Mouse (Mus musculus) lung, postnatal 4 days (tissue): ENCODE results near the gene Rflnb.
A peak's percentile ranks its signal among the peaks of the same experiment; 100 is the strongest.

Experiments
- DNase-seq, 2 experiments: peaks; one replicate each; pipeline ENCODE4 v3.0.0; 2021

Gene Rflnb

GRCm38 (mm10) chr11:76027139-76028071, at the start of gene Rflnb:
TSS of gene Rflnb (minus strand) at chr11:76027782.
- peak; percentile 95 to 97 for DNase-seq

- DNase-seq: peak in 1 of 2 experiments; percentile 6
Observed at GRCm38 (mm10) chr11:76077341-76077740, 49.8 kb upstream of the Rflnb start.

DNA sequence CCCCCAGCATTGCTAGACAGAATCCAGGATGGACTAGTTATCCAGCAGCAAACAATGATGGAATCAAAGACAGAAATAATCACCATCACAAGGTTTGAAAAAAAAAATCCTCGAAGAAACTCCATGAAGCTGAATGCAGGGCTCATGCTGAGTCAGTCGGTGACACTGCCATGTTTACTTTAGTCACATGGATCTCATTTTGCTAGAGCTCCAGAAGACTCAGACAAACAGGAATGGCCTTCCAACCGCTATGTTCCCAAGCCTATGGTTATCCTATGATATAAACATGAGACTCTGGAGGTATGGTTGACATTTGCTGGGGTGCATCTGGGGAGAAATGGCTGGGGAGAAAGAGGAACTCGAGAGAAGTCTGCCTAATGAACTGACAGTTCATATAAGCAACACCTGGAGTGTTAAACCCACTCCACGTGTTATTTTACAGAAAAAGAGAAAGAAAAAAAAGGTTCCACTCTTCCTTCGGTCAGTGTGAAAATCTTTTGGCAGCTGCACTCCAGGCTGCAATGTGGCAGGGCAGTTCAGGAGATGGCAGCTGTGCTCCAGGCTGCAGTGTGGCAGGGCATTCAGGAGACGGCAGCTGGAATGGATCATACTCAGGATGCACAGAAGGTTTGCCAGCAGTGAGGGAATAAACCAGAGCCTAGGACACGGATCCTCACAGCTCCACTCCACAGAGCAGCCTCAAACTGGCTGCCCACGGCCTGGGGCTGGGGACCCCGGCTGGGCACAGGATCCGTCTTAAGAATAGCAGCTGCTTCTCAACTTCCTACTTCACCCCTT, 46.9 kb upstream of the Rflnb start:
- DNase-seq: peak; percentile 34 to 70

- DNase-seq: no peak
Observed at GRCm38 (mm10) chr11:76069816-76070215, 42.2 kb upstream of the Rflnb start.

DNA sequence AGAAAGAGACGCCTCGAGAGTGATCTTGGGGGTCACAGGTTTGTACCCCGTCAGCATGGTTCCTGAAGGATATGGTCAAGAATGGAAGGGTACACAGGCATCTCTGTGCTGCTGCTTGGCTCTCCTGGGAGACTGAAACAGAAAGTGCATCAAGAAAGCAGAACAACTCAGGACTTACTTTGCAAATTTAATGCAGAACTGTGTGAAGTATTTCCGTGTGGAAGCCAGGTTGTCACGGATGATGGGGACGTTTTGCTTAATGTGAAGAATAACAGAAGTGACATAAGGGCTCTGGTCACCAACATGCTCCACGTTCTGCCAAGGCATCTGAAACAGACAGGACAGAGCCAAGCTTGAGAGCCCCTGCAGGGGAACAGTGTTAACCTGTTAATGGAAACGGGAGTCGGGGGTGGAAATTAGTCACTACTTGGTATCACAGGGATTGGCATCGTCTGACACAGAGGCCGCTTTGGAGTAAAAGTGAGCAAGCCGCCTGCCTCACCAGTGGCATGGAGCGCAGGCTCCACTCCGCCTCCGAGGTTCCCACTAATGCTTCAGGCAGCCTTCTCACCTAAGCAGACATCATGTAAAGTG, 39.1 kb upstream of the Rflnb start:
- DNase-seq: no peak

DNA sequence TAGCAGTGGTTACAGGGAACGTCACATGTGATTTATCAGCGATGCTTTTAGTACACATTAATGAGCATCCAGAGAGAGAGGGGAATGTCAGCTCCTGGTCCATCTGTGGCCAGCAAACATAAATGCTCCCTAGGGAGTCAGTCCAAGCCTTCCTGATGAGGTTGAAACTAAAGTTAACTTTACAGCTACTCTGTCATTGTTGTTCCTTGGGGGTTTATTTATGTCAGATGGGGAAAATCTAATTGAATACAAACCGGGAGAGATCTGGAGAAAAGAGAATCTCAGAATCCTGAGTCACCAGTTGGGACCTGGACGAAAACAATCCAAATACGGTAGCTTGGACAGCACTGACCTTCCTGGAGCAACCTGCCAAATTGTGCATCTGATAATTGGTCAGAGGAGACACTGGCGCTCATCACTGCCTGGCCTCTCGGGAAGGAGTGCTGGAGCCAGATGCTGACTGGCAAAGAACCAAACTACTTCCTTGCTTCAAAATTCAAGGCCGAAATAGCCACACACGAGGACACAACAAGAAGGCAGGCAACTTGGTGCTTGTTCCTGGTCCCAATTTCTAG, 38.0 kb upstream of the Rflnb start:
- DNase-seq: no peak

- no peak for DNase-seq
Observed at GRCm38 (mm10) chr11:76064411-76064810, 36.8 kb upstream of the Rflnb start.

DNA sequence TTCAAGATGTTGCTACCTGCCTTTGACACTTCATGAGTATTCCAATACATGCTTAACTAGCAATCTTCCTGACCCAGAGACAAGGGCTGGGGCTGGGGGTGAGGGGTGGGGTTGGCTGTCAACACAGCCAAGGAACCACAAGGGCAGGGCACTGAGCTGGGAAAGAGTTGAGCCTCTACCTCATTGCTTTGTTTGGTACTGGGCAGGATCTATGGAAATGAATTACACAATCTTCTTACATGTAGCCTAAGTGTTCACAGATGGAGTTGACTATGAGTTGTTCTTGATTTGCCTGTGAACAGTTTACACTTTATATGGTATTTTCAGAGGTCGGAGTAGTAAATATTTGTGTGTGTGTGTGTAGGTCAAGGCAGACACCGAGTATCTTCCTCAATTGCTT, 33.3 kb upstream of the Rflnb start:
- DNase-seq: no peak

GRCm38 (mm10) chr11:76059971-76060370, 32.4 kb upstream of the Rflnb start:
- peak; percentile 38 to 66 for DNase-seq

- DNase-seq: no peak
Observed at GRCm38 (mm10) chr11:76056487-76056886, 28.9 kb upstream of the Rflnb start.

DNA sequence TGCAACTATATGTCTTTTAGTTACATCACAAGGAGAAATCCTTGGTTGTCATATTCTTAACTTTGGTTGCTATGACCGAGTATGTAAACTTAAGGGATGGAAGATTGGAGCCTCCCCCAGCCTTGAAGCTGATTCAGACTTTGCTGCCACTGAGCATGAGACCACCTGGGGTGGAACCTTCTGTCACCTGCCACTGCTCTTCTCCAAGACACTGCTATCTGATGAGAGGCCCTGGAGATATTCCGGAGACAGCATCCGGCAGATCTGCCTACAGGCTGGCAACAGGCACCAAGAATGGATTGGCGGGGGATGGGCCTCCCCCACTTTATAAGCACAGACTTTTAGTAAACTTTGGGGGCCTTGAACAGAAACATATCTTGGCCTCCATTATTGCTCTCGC, 24.9 kb upstream of the Rflnb start:
- DNase-seq: no peak

DNA sequence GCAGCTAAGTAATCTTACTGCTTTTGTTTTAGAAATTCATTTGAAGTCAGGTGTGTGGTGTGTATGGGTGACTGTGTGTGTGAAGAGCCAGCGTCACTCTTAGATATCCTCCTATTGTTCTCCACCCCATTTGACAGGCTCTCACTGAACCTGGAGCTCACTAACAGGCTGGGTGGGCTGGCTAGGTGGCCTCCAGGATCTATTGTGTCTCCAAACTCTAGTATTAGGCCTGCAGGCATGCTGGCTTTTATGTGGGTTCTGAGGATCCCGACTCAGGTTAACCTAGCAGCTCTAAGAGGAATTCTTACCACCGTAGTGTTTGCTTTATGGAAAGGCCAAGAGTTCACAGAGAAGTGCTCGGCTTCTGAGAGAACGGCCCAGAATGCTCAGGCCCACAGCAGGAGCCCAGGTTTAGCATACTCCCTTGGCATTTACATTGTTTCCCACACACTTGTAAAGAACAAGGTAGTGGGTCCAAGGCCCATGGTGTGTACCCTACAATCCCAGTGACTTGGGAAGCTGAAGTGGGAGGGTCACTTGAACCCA, 23.5 kb upstream of the Rflnb start:
- DNase-seq: no peak

- DNase-seq: no peak
Observed at GRCm38 (mm10) chr11:76050509-76050908, 22.9 kb upstream of the Rflnb start.

GRCm38 (mm10) chr11:76045367-76045766, 17.8 kb upstream of the Rflnb start:
- DNase-seq: no peak

GRCm38 (mm10) chr11:76044468-76044867, 16.9 kb upstream of the Rflnb start:
- no peak for DNase-seq

DNA sequence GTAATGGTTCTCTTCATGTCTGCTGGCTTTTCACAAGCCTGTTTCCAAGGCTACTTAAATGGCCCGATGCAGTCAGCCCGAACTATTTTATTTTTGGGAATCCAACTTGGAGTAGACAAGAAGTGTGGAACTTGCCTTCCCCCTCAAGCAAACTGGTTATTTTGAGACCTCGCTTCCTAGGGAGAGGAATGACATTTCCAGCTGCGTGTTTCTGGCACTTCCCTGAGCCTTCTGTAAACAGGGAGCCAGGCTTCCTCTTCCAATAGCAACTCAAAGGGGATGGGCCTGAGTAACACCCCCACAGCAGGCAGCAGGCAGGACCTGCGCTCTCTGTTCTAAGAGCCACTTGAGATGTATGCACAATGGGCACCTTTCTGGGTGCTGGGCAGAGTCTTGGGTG, 15.3 kb upstream of the Rflnb start:
- DNase-seq: peak; percentile 59 to 73

GRCm38 (mm10) chr11:76042041-76042638, 14.6 kb upstream of the Rflnb start:
- DNase-seq: no peak

DNA sequence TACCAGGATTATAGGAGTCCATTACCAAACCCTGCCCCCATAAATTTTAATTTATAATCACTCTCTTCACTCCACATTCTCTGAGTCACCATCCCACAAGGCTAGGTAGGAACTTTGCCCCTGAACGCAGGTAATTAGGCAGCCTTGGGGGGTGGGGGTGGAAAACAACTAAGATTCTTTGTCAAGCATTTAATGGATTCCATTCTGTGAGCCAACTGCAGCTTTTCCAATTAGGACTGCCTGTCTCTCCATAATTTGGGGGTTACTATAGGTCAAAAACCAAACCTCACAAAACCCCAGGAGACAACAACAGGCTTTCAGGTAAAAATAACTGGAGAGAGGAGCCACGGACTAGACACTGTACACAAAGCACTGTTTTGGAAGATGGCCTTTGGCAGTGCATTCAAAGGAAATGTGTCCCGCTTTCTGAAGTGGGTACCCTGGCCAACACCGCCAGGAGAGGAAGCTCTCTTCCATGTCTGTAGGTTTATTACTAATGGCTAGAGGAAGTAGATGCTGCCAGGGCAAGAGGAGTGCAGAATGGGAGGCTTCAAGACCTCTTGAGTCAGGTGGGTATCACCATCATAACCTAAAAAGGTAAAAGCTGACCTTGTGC, 13.3 kb upstream of the Rflnb start:
- no peak for DNase-seq

- DNase-seq: no peak
Observed at GRCm38 (mm10) chr11:76040106-76040505, 12.5 kb upstream of the Rflnb start.

DNA sequence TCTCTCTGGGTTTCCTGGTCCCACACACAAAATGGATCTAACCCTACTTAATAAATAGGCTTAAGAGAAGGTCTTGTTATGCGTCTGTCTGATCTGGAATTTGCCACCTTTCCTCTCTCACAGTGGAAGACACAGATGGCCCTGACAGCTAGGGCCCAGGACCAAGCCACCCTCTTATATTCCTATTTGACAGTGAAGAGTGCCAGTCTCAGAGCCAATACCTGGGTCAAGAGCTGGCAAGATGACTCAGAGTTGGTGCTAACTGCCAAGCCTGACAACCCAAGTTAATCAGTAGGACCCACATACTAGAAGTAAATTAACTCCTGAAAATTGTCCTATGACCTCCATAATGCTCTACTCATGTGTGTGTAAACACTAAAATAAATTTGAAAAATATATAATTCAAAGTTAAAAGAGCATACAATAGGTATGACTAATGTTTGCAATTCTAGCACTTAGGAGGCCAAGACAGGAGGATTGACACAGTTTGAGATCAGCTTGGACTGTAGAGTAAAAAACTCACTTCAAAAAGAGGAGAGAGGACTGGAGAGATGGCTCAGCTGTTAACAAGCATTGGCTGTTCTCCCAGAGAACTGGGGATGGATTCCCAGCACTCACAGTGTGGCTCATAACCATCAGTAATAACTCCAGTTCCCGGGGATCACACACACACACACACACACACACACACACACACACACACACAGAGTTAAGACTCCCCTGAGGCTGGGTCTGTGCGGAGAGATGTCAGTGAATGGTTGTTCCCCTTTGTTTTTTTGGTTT, 11.9 kb upstream of the Rflnb start:
- DNase-seq: no peak
